12 mouse cellular contexts compared by ENCODE assay signal in genomic region chr14:72807947-72808346, GRCm38 (mm10).
"Had no signal": no experiment of that assay in that cellular context is flagged by ENCODE, and none has a peak within 500 bp of the region (broad histone marks: within the 10 kb centered on the region; RNA-seq: fewer than 3 reads in every experiment).

No protein-coding gene starts in this region.

- H3K27me3 ChIP-seq: liver, embryonic 13.5 days; midbrain, embryonic 12.5 days; midbrain, embryonic 15.5 days; neural tube, embryonic 13.5 days had no signal

- H3K9ac ChIP-seq: liver, embryonic 13.5 days; midbrain, embryonic 12.5 days; midbrain, embryonic 15.5 days; neural tube, embryonic 13.5 days had no signal

- DNase-seq: kidney, postnatal 10 days; kidney, postnatal 36 days; liver, embryonic 13.5 days; lung, adult 2 months; lung, postnatal 14 days; thymus, adult 18-20 months; thymus, postnatal 36 days had no signal

- H3K36me3 ChIP-seq: liver, embryonic 13.5 days; midbrain, embryonic 12.5 days; midbrain, embryonic 15.5 days; neural tube, embryonic 13.5 days had no signal

- H3K9me3 ChIP-seq: liver, embryonic 13.5 days; midbrain, embryonic 12.5 days; midbrain, embryonic 15.5 days; neural tube, embryonic 13.5 days had no signal

- H3K4me1 ChIP-seq: liver, embryonic 13.5 days; midbrain, embryonic 12.5 days; midbrain, embryonic 15.5 days; neural tube, embryonic 13.5 days had no signal

- ATAC-seq: midbrain, embryonic 15.5 days had no signal

- H3K27ac ChIP-seq: left cerebral cortex, adult 2 months; liver, embryonic 13.5 days; macrophage; midbrain, embryonic 12.5 days; midbrain, embryonic 15.5 days; neural tube, embryonic 13.5 days had no signal

- H3K4me3 ChIP-seq: left cerebral cortex, adult 2 months; liver, embryonic 13.5 days; midbrain, embryonic 12.5 days; midbrain, embryonic 15.5 days; neural tube, embryonic 13.5 days had no signal

- H3K4me2 ChIP-seq: liver, embryonic 13.5 days; midbrain, embryonic 12.5 days; midbrain, embryonic 15.5 days; neural tube, embryonic 13.5 days had no signal
